Mouse (Mus musculus) brain, adult 2 months (tissue): Measurements from ENCODE around the gene Fbxo42.

Source experiments
- DNase-seq: peaks from one replicate; pipeline ENCODE4 v3.0.0; 2011; ENCODE audit warnings: low read depth, low spot score

Fbxo42 gene

DNA sequence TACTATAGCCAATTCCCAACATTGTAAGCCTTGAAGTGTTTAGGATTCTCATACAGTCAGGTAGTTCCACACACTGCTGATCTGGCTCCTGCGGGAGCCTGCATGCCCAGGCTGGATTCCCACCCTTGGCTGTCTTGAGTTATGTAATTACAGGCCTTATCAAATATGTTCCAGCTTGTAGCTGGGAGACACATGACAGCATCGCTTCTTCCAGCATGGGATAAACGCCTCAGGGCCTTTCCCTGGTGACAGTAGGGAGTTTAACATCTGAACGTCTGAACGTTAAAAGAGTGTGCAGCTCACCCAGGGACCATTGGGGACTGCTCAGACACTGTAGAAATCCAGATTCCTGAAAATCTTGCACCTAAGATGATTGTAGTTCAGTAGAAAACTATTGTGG lies 28.1 kb downstream of the Fbxo42 start:
- no peak for DNase-seq

DNA sequence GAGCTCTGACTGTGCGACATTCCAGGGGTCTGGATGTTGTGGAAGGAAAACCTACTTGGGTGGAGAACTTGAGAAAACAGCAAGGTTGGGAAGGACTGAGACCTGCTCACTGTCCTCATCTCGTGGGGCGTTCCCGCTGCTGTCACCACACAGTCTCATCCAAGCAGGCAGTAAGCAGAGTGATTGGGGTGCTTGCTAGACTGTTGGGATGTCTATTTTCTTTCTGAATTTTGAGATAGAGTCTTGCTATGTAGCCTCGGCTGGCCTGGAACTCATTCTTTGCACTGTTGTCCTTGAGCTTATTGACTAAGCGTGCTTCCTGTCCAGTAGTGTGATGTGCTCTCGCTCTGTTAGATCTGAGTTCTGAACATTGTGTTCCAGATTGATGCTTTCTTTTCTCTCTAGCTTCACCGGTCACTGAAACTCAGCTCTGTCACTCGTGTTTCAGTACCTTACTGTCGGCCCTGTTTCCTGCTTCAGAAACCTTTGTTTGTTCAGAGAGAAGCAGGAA lies 28.7 kb downstream of the Fbxo42 start:
- DNase-seq, result no peak

DNA sequence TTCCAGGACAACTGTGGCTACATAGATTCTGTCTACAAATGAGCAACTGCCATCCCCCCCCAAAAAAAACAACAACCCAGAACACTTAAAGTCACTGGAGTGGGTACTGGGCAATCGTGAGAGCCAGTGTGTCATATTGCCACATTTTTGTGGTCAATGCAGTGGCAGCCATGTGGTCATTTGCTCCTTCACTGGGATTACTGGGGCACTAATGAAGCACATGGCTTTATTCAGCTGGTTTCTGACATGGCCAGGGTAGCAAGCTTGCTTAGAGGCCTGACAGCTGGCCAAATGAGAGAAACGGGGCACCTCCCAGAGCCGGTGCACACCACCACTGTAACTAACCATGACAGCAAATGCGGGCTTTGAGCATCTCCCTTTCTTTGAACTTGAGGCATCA lies 30.8 kb downstream of the Fbxo42 start:
- DNase-seq, result no peak

DNA sequence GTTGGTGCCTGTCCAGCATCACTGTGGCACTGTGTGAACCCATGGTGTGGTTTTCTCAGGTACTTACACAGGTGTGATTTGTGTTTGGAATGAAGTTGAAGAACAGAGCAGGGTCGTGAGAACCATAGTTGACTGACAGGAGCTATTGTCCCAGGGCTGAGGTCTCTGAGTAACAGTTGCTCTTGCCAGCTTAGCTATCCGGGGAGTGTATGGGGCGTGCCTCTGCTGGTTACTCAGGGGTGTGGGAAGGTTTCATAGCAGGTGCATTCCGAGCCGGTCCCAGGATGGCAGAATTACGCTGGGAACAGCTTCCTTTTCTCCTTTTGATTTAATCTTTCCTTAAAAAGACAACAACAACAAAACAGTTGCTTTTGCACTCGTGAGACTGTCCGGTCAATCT lies 33.1 kb downstream of the Fbxo42 start:
- DNase-seq, result no peak

DNA sequence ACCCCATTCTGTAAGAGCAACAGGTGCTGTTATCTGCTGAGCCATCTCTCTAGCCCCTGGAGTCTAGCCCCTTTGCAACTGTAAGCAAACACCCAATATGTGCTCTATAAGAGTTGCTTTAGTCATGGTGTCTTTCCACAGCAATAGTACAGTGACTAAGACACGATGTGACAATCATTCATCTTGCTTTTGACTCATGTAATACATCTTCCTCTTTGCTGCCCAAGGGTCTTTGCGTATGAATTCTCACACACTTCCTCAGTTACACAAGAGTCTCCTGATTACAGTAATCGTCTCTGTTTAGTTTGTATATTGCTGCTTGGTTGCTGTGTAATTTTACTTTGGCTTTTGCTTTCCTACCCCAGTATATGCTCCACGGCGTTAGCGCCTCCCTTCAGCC lies 34.3 kb downstream of the Fbxo42 start:
- no peak for DNase-seq

DNA sequence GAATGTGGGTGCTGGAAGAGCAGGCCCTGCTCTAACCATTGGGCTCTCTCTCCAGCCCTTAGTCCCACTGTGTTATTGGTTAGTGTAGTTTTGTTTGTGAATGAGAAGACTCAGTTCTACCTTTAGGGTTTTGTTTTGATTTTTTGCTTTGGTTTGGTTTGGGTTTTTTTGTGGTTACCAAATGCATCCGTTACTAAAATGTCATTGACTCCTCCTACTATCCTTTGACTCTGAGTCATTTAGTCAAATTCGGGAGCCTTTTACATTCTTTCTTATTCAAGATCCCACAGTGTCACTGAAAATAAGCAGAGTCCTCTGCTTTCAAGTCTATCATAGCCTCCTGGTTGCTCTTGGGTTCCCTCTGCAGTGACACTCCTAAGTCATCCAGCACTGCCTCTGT lies 36.2 kb downstream of the Fbxo42 start:
- DNase-seq, result no peak

DNA sequence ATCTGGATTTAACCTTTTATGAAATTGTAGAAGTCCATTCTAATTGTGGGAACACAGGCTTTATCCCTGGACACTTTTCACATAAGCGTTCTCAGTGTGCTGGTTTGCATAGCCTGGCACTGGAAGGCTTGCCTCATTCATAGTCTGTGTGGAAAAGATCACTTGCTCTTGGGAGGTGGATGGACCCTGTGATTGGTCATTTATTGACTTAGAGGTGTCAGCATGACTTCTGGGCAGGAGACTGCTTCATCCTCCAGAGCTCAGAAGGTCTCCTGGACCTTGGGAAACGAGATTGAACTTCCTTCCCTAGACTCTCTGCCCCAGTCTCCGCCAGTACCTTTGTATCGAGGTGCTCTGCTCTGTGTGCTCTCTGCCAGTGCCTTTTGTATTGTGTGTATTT lies 36.7 kb downstream of the Fbxo42 start:
- DNase-seq, result no peak

DNA sequence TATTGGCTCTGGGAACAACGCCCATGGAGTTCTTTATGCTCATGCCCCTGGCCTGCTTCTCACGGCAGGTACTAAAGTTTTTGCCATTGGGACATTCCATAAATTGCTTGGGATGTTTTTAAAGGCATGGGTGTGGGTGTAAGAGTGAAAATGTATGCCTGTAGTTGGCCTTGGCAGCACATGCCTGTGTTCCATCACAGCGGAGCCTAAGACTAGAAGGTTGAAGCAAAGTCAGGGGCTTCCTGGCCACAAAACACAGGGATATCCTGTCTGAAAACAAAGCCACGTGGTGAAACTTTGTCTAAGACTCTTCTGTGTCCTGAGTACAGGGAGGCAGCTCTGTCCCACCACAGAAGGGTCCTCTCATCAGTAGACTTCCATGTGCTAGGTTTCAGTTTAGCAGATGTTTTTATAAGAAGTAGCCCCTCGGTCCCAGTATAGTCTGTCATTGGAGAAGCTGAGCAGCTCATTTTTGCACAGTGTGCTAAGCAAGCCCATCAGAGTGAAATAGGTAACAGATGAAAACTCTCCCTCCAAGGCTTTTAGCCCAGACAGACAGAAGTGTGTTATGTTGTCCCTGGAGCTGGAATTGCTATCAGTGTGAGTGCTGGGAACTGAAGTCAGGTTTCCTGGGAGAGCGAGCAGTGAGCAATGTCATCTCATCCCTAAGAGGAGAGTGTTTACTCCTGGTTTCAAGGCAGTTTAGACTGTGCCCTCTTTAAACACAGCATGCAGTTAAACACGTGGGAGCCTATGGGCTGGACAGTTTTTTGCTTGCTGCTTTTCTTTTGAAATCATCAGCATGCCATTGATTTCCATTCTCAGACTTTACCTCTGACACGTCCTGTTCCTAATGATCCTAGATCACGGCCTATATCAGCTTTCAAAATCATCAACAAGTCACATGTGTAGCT lies 39.5 kb downstream of the Fbxo42 start:
- no peak for DNase-seq

DNA sequence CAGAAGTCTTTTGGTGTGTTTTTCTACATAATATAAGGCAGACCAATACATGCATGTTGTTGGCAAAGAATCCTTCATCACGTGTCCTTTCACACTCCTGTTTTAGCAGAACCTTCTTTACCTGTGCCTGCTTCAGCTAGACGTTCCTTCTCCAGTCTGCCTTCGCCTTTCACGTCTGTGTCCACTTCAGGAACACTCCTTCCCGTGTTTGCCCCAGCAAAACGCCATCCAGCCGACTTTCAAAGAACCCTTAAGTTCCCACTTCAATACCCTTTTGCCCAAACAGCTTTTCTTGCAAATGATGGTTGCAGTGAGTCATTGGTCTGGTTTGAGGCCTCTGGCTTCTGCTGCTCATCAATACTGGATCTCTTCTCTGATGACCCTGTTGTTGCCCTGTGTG lies 43.6 kb downstream of the Fbxo42 start:
- no peak for DNase-seq

DNA sequence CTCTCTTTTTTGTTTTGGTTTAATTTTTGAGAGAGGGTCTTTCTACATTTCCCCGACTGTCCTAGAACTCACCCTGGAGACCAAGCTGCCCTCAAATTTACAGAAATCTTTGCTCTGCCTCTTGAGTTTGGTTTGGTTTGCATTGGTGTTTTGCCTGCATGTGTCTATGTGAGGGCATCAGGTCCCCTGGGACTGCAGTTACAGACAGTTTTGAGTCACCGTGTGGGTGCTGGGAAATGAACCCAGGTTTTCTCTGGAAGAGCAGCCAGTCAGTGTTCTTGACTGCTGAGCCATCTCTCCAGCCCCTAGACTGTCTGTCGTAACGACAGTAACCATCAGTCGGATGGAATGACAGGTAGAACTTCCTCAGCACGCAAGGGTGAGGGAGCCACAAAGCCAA lies 46.8 kb downstream of the Fbxo42 start:
- DNase-seq, result no peak

DNA sequence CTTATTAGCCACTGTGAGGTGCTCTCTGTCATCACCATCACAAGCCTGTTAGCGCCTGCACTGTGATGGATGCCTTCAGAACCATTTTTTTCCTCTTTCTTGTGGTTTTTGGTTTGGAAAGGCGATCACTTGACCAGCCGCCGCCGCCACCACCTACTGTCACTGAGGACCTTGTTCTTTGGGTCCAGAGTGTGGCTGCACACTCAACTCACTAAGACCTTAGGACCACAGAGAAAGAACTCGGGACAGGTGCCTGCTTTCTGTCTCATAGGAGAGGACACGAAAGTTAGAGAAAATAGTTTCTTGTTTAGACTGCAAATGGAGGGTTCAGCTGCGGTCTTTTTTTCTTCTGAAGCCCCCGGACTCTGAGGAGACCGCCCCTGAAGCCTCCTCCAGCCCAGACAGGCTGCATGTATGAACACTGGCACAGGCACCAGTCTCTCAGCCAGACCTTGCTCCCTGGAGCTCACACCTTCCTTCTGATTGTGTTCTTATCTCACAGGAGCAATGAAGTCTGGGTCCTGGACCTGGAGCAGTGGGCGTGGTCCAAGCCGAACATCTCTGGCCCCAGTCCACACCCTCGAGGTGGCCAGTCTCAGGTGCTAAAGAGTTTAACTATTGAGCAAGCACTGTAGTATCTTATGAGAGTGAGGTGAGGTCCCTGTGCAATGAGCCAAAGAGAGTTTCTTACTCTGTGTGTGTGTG lies 49.4 kb downstream of the Fbxo42 start:
- no peak for DNase-seq

DNA sequence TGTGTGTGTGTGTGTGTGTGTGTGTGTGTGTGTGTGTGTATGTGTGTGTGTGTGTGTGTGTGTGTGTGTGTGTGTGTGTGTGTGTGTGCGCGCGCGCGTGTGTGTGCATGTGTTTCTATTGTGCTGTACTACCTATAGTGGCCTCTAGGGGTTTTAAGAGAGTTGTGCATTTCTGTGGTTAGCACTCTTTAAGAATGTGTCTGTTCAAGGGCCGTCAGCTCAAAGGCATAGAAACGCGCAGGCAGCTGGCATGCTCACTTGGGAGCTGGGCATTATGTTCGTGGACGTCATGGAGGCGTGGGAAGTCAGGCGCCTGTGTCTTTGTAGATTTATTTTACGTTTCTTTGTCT lies 49.9 kb downstream of the Fbxo42 start:
- DNase-seq, result no peak

DNA sequence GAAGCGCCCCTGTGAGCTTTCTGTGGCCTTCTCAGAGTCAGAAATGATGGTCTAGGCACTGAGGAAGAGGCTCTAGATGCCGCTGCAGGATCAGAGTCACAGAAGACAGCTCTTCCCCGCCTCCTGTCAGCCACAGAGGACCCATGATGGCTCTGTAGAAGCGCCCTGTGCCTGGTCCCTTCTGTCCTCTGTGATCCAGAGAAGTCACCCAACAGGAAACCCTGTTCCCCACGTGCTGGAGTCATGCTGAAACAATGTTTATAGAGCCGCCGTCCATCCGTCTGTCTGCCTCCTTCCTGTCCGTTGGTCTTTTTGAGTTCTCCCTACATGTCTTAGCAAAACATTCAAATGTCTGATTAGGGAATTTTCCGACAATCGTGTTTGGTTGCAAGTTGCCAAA lies 53.2 kb downstream of the Fbxo42 start:
- no peak for DNase-seq

DNA sequence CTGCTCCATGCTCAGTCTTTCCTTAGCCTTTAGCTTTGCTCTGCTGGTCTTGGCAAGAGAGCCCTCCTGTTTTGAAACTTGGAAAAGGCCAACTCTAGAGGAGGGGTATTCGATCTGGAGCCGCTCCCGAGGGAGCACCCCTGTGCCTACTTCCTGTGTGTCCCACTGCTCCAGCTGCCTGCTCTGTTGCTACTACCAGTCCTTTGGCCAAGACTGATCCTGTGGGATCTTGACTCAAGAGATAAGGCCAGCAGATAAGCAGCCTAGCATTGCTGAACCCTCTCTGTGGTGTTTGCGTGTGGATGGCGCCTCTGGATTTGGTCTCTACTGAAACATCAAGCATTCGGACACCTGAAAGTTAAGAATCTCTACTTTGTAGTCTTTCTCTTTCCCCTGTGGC lies 54.5 kb downstream of the Fbxo42 start:
- DNase-seq, result no peak

DNA sequence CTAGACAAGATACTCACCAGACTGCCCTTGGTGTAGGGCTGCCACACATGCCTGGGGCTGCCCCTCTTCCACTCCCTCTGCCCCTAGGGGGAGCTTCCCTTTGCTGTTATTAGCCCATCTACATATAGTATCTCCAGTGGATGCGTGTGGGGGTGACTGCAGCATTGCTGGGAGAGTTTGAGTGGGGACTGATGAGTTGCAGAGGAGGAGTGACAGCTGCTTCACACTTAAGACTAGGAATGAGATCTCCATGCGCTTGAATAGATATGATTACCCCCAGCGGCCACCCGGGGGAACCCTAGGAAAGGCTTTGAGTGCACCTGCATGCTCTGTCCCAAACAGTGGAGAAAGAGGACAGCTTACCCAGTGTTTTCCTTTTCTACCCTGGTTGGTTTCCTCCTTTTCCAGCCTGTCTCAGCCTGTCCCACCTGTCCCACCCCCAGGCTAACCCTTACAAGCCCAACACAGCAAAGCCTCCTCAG lies 56.9 kb downstream of the Fbxo42 start:
- DNase-seq, result peak; percentile 72

DNA sequence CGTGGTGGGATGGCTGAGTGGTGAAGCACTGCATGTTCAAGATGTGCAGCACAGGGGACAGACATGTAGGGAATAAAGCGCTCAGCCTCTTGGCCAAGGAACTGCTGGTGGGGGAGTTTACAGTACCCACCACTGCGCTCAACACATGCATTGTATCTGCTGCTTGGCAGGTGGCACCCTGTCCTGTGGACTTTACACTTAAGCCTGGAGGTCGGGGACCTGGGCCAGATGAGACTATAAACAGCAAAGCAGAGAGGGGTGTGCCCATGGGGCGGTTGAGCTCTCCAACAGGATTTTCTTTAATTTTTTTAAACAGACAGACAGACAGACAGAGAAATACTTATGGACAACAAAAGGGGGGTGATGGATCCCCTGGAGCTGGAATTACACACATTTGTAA lies 59.4 kb downstream of the Fbxo42 start:
- DNase-seq, result no peak

DNA sequence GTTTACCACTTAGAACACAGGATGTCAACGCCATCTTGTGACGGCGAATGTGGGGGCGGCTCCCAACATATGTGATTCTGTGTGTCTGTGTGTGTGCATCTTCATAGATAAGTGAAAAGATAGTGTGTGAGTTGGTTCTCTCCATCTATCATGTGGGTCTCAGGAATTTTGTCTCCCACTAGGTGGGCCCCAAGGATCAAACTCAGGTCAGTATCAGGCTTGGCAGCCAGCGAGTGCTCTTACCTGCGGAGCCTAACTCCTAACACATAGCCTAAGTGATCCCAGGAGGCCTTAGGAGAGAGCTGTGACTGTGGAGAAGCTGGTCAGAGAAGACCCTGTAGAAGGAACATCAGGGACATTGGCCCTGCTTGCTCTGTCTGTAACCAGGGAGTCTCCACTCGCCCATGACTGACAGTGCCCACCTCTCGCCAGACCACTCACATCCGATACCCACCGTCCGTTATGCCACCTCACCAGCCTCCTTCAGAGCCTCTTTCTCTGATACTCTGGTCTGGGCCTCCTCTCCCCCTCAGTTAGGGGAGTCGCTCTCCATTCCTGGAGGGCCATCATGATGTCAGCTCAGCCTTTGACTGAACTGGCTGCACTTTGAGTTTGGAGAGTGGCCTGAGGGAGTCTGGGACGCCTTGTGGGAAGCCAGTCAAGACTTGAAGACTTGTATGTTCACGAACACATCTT lies 63.0 kb downstream of the Fbxo42 start:
- peak; percentile 26 for DNase-seq

DNA sequence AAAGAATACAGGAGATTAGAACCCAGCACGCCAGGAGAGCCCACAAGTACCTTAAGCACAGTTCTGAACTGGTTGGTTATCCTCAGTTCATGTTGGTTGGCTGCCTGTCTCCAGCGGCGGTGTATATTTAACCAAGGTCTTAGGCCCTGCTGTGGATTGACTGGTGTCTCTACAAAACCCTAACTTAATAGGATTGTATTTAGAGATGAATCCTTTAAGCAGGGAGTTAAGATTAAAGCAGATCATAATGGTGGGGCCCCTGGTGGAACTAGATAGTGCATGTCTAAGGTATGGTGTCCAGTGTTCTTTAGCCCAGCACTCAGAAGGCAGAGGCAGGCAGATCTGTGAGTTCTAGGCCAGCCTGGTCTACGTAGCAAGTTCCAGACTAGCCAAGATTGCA lies 63.9 kb downstream of the Fbxo42 start:
- no peak for DNase-seq

DNA sequence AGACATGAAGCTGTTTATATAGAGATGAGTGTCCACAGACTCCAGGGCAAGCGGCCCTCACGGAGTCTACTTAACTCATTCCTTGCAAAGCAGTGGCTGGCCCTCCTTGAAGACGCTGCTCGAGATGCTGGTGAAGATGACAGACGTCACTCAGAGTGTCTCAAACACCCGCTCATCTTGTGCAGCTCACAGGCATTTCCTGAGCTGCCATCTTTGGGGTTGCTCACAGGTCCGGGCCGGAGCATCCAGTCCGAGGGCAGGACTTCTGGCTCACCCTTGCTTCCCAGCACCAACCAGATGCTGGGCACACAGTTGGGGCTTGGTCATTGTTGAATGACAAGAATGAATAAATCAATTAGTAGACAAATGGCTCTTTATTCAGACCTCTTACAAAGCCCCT lies 65.2 kb downstream of the Fbxo42 start:
- no peak for DNase-seq

DNA sequence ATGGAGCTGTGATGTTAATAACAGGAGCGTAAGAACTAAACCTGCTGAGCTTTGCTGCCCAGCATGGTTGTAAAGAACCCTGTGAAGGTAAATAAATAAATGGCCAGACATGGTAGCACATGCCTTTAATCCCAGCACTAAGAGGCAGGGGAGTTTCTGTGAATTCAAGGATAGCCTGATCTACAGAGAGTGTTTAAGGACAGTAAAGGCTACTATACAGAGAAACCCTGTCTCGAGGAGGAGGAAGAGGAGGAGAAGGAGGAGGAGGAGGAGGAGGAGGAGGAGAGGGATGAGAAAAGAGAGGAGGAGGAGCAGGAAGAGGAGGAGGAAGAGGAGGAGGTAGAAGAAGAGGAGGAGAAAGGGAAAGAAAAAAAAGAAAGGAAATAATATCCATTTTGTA lies 65.6 kb downstream of the Fbxo42 start:
- DNase-seq, result no peak

DNA sequence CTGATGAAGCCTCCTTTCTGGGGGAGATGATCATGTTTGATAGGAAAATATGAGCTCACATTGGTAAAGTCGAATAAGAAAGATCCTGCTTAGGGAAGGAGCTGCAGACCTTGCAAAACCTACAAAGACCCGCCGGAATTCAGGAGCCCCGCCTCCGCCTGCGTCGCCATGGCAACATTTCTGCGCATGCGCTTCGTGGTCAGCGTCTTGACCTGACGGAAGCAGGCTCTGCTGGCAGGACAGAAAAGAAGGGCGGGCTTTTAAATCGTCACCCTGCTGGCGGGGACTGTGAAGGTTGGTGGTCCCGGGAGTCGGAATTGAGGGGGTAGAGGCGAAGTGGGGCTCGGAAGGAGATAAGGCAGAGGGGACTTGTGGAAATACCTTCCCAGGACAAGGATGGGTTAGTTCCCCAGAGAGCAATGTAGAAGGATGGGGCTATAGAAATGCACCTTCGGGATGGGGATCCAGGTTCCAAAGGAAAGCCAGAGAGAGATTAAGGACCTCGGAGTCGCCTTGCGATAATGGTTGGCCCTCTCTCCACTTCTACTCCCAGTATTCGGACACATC lies 66.1 kb downstream of the Fbxo42 start, which contains the start of gene Rsg1:
Gene Rsg1 (plus strand): TSS at position 187 of the 567 bp plus-strand sequence.
- peak; percentile 97 for DNase-seq

DNA sequence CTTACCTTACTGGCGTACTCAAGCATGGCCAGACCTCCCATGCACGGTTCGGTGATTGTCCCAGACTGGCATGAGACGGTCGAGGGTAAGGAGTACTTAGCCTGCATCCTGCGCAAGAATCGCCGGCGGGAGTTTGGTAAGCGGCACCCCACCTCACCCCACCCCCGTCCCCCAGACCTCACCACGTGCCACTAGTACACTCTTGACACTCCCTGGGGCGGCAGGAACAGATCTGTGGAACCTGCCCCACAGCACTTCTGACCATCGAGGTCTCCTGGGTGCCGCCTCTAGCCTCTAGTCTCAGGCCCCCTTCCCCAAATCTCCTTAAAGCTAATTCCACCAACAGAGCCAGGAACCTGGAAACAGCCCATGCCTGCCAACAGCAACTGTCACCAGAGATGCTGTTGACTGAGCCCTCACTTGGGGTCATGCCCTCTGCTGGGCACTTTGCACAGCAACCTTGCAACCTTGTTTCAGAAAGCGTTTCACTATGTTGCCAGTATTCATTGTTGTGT lies 66.7 kb downstream of the Fbxo42 start:
- DNase-seq, result peak; percentile 61
